Mouse (Mus musculus) hindbrain, embryonic 12.5 days (tissue): Measurements from ENCODE around the gene C1qtnf6. TPM values are rescaled to one million over a fixed set of nuclear protein-coding genes. Genes with fewer than 3 reads are reported as not detected.

Experiments
- ATAC-seq: fragments of 200-750 bp; cut with Nextera tagmentation; 2 replicates; pipeline ENCODE4 v1.8.0; 2017; ENCODE audit warnings: moderate TSS enrichment; ENCODE audit not compliant: low FRiP score
- H3K27ac ChIP-seq: fragments of 300-500 bp; sonication (generic); 2 replicates; pipeline ENCODE4 v1.5.1; 2016; ENCODE audit warnings: mild to moderate bottlenecking
- H3K27me3 ChIP-seq: fragments of 300-500 bp; sonication (generic); 2 replicates; pipeline ENCODE4 v1.6.1; 2016; ENCODE audit warnings: mild to moderate bottlenecking
- H3K36me3 ChIP-seq: fragments of 300-500 bp; sonication (generic); 2 replicates; pipeline ENCODE4 v1.6.1; 2016; ENCODE audit warnings: mild to moderate bottlenecking
- H3K4me1 ChIP-seq: fragments of 300-500 bp; sonication (generic); 2 replicates; pipeline ENCODE4 v1.6.1; 2016
- H3K4me2 ChIP-seq: fragments of 300-500 bp; sonication (generic); replicated peaks from 2 replicates; pipeline ENCODE4 v1.6.1; 2016; ENCODE audit warnings: mild to moderate bottlenecking
- H3K4me3 ChIP-seq: fragments of 300-500 bp; sonication (generic); 2 replicates; pipeline ENCODE4 v1.5.1; 2016; ENCODE audit warnings: mild to moderate bottlenecking
- H3K9ac ChIP-seq: fragments of 300-500 bp; sonication (generic); 2 replicates; pipeline ENCODE4 v1.6.1; 2016; ENCODE audit warnings: mild to moderate bottlenecking, moderate library complexity
- H3K9me3 ChIP-seq: fragments of 300-500 bp; sonication (generic); replicated peaks from 2 replicates; pipeline ENCODE4 v1.6.1; 2016; ENCODE audit warnings: mild to moderate bottlenecking
- whole genome bisulfite sequencing: fragments of 180-500 bp; shearing (Covaris S2); methylation state at CpG from one replicate; pipeline ENCODE4 v1.1.7; 2016; 5-methylcytosine and 5-hydroxymethylcytosine counted together
- polyA plus RNA-seq: library from polyadenylated mRNA; unstranded; fragments of >200 nt; fragmentation: Nextera tagmentation; extraction: Ambion mirVana; gene quantifications from 2 replicates; pipeline ENCODE4 v1.2.1, GENCODE M21; 2016

The C1qtnf6 gene
- polyA plus RNA-seq, 1 experiment from 2014 or later = 11.6 TPM

- H3K9me3 ChIP-seq = no peaks in the 10 kb centered on the region
- H3K4me2 ChIP-seq = no peak overlapping the region
- H3K4me1 ChIP-seq = no peaks in the 10 kb centered on the region
- H3K4me3 ChIP-seq = no peak overlapping the region
- H3K27ac ChIP-seq = no peak overlapping the region
- ATAC-seq = no peak
- WGBS = 64% methylated on average over 10 of the region's 10 CpGs
- no peak overlapping the region for H3K9ac ChIP-seq
- H3K36me3 ChIP-seq = no peaks in the 10 kb centered on the region
- no peaks in the 10 kb centered on the region for H3K27me3 ChIP-seq
These were observed 26.7 kb upstream of the C1qtnf6 start for GRCm38 (mm10) chr15:78557693-78558535.

- H3K27ac ChIP-seq = no peak overlapping the region
- H3K4me1 ChIP-seq = no peaks in the 10 kb centered on the region
- no peaks in the 10 kb centered on the region for H3K36me3 ChIP-seq
- no peaks in the 10 kb centered on the region for H3K27me3 ChIP-seq
- no peak for ATAC-seq
- no peaks in the 10 kb centered on the region; the same call in 1 of the 2 replicates for H3K9me3 ChIP-seq
- H3K4me2 ChIP-seq = no peak overlapping the region; the same call in 1 of the 2 replicates
- H3K9ac ChIP-seq = no peak overlapping the region
- 64% methylated on average over 25 of the region's 25 CpGs for WGBS
- H3K4me3 ChIP-seq = no peak overlapping the region
These were observed 23.5 kb upstream of the C1qtnf6 start for GRCm38 (mm10) chr15:78554545-78555313.

- H3K4me1 ChIP-seq = peaks cover 24% of the 10 kb centered on the region
- H3K9ac ChIP-seq = no peak overlapping the region
- no peak for ATAC-seq
- no peak overlapping the region for H3K4me2 ChIP-seq
- no peaks in the 10 kb centered on the region for H3K36me3 ChIP-seq
- H3K27ac ChIP-seq = no peak overlapping the region
- H3K9me3 ChIP-seq = no peaks in the 10 kb centered on the region; the same call in 1 of the 2 replicates
- peaks cover 5% of the 10 kb centered on the region; the same call in 1 of the 2 replicates for H3K27me3 ChIP-seq
- no peak overlapping the region for H3K4me3 ChIP-seq
- 83% methylated on average over 4 of the region's 4 CpGs for WGBS
These were observed 18.0 kb upstream of the C1qtnf6 start for GRCm38 (mm10) chr15:78549189-78549734.

GRCm38 (mm10) chr15:78548711-78549110 lies 17.5 kb upstream of the C1qtnf6 start:
- 72% methylated on average over 8 of the region's 8 CpGs for WGBS
- H3K4me2 ChIP-seq = no peak overlapping the region
- no peaks in the 10 kb centered on the region; the same call in 1 of the 2 replicates for H3K9me3 ChIP-seq
- no peak overlapping the region for H3K27ac ChIP-seq
- no peaks in the 10 kb centered on the region for H3K36me3 ChIP-seq
- H3K27me3 ChIP-seq = peaks cover 11% of the 10 kb centered on the region
- H3K4me3 ChIP-seq = no peak overlapping the region
- peaks cover 28% of the 10 kb centered on the region for H3K4me1 ChIP-seq
- no peak for ATAC-seq
- no peak overlapping the region for H3K9ac ChIP-seq

GRCm38 (mm10) chr15:78548336-78548665 lies 17.1 kb upstream of the C1qtnf6 start:
- no peak for ATAC-seq
- Histone ChIP-seq H3K36me3 (no peaks in the 10 kb centered on the region), H3K9ac (no peak overlapping the region), H3K4me2 (no peak overlapping the region), H3K27ac (no peak overlapping the region; the same call in 1 of the 2 replicates), H3K4me1 (peaks cover 28% of the 10 kb centered on the region), H3K9me3 (no peaks in the 10 kb centered on the region; the same call in 1 of the 2 replicates), H3K27me3 (peaks cover 13% of the 10 kb centered on the region), H3K4me3 (no peak overlapping the region)
- 26% methylated on average over 3 of the region's 3 CpGs for WGBS

- H3K4me2 ChIP-seq = no peak overlapping the region
- H3K27ac ChIP-seq = no peak overlapping the region; the same call in 1 of the 2 replicates
- WGBS = 48% methylated on average over 5 of the region's 5 CpGs
- ATAC-seq = no peak
- no peaks in the 10 kb centered on the region for H3K36me3 ChIP-seq
- peaks cover 29% of the 10 kb centered on the region for H3K4me1 ChIP-seq
- H3K4me3 ChIP-seq = no peak overlapping the region
- H3K9me3 ChIP-seq = no peaks in the 10 kb centered on the region; the same call in 1 of the 2 replicates
- H3K27me3 ChIP-seq = peaks cover 17% of the 10 kb centered on the region
- no peak overlapping the region for H3K9ac ChIP-seq
These were observed 16.5 kb upstream of the C1qtnf6 start for GRCm38 (mm10) chr15:78547415-78548335.

- Histone ChIP-seq H3K9me3 (no peaks in the 10 kb centered on the region), H3K4me3 (no peak overlapping the region), H3K27ac (no peak overlapping the region), H3K27me3 (peaks cover 21% of the 10 kb centered on the region), H3K36me3 (no peaks in the 10 kb centered on the region), H3K4me2 (no peak overlapping the region), H3K4me1 (peaks cover 31% of the 10 kb centered on the region), H3K9ac (no peak overlapping the region)
- 84% methylated on average over 4 of the region's 4 CpGs for WGBS
- ATAC-seq = no peak
These were observed 14.8 kb upstream of the C1qtnf6 start for GRCm38 (mm10) chr15:78546060-78546459.

GRCm38 (mm10) chr15:78544561-78545001 lies 13.4 kb upstream of the C1qtnf6 start, which contains the start of gene Sstr3:
Gene Sstr3, minus strand, starts transcription at chr15:78544685.
- peak within 1 kb of the TSS; percentile 43 for H3K4me2 ChIP-seq
- no peaks in the 10 kb centered on the region for H3K36me3 ChIP-seq
- H3K27ac ChIP-seq = peak within 1 kb of the TSS; percentile 44; the same call in 1 of the 2 replicates
- H3K9me3 ChIP-seq = no peaks in the 10 kb centered on the region
- peaks cover 31% of the 10 kb centered on the region for H3K27me3 ChIP-seq
- ATAC-seq = 0 out of 2 replicates have a peak, but pooled peaks have one; percentile 24
- 15% methylated on average over 13 of the region's 14 CpGs for WGBS
- H3K9ac ChIP-seq = peak within 1 kb of the TSS; percentile 43
- peaks cover 31% of the 10 kb centered on the region for H3K4me1 ChIP-seq
- H3K4me3 ChIP-seq = no peak within 1 kb of the TSS

GRCm38 (mm10) chr15:78544041-78544440 lies 12.8 kb upstream of the C1qtnf6 start:
- ATAC-seq = no peak
- peak overlapping the region; percentile 43; the same call in 1 of the 2 replicates for H3K4me2 ChIP-seq

GRCm38 (mm10) chr15:78542767-78543303 lies 11.6 kb upstream of the C1qtnf6 start:
- no peak for ATAC-seq
- H3K27me3 ChIP-seq = peaks cover 41% of the 10 kb centered on the region

More at GRCm38 (mm10) chr15:78544041-78544440, 12.8 kb upstream of the C1qtnf6 start:
- Histone ChIP-seq H3K4me1 (peaks cover 31% of the 10 kb centered on the region), H3K4me3 (no peak overlapping the region), H3K9ac (peak overlapping the region; percentile 43; the same call in 1 of the 2 replicates), H3K27ac (peak overlapping the region; percentile 44; the same call in 1 of the 2 replicates), H3K27me3 (peaks cover 34% of the 10 kb centered on the region), H3K9me3 (no peaks in the 10 kb centered on the region), H3K36me3 (no peaks in the 10 kb centered on the region)
- 70% methylated on average over 15 of the region's 15 CpGs for WGBS

More at GRCm38 (mm10) chr15:78542767-78543303, 11.6 kb upstream of the C1qtnf6 start:
- Histone ChIP-seq H3K9me3 (no peaks in the 10 kb centered on the region), H3K4me1 (peaks cover 22% of the 10 kb centered on the region), H3K4me2 (no peak overlapping the region), H3K27ac (no peak overlapping the region), H3K9ac (no peak overlapping the region), H3K36me3 (no peaks in the 10 kb centered on the region), H3K4me3 (no peak overlapping the region)
- 75% methylated on average over 7 of the region's 7 CpGs for WGBS
